Mouse (Mus musculus) liver, embryonic 11.5 days (tissue): ENCODE results near the gene Atp5g1. TPM values are rescaled to one million over a fixed set of nuclear protein-coding genes. Genes with fewer than 3 reads are reported as not detected.
A peak's percentile ranks its signal among the peaks of the same experiment; 100 is the strongest.
"Not testable (repeated sequence)": the region's sequence is repeated elsewhere in the genome, so short reads cannot be mapped to it uniquely, and the experiment has no call there.

Experiments used
- ATAC-seq: fragments of 200-750 bp; cut with Nextera tagmentation; replicated peaks from 2 replicates; pipeline ENCODE4 v1.8.0; 2017; ENCODE audit warnings: moderate number of reproducible peaks, mild to moderate bottlenecking, moderate TSS enrichment, moderate library complexity; ENCODE audit not compliant: low FRiP score
- DNase-seq: peaks from one replicate; pipeline ENCODE4 v3.0.0-alpha.2; 2017; ENCODE audit warnings: low spot score
- H3K27ac ChIP-seq: fragments of 300-500 bp; sonication (generic); 2 replicates; pipeline ENCODE4 v1.5.1; 2014; ENCODE audit warnings: mild to moderate bottlenecking, low read depth, low read length, control low read depth
- H3K27me3 ChIP-seq: fragments of 300-500 bp; sonication (generic); replicated peaks from 2 replicates; pipeline ENCODE4 v1.6.1; 2014; ENCODE audit warnings: low read length, mixed read lengths; ENCODE audit not compliant: control insufficient read depth, insufficient read depth
- H3K36me3 ChIP-seq: fragments of 300-500 bp; sonication (generic); 2 replicates; pipeline ENCODE4 v1.6.1; 2014; ENCODE audit warnings: mild to moderate bottlenecking, low read length, moderate library complexity, mixed read lengths; ENCODE audit not compliant: control insufficient read depth, insufficient read depth
- H3K4me1 ChIP-seq: fragments of 300-500 bp; sonication (generic); replicated peaks from 2 replicates; pipeline ENCODE4 v1.6.1; 2014; ENCODE audit warnings: low read length, mixed read lengths; ENCODE audit not compliant: control insufficient read depth, insufficient read depth
- H3K4me2 ChIP-seq: fragments of 300-500 bp; sonication (generic); 2 replicates; pipeline ENCODE4 v1.6.1; 2014; ENCODE audit warnings: mild to moderate bottlenecking, control low read depth, moderate library complexity
- H3K4me3 ChIP-seq: fragments of 300-500 bp; sonication (generic); 2 replicates; pipeline ENCODE4 v1.5.1; 2014; ENCODE audit warnings: low read depth, low read length, control low read depth
- H3K9ac ChIP-seq: fragments of 300-500 bp; sonication (generic); 2 replicates; pipeline ENCODE4 v1.6.1; 2014; ENCODE audit warnings: low read depth, low read length, control low read depth
- H3K9me3 ChIP-seq: fragments of 300-500 bp; sonication (generic); 2 replicates; pipeline ENCODE4 v1.6.1; 2016; ENCODE audit warnings: low read length, inconsistent platforms, mixed read lengths; ENCODE audit not compliant: control insufficient read depth
- WGBS: fragments of 180-500 bp; shearing (Covaris S2); extraction: QIAGEN DNeasy Blood & Tissue Kit; methylation state at CpG from one replicate; pipeline ENCODE4 v1.1.7; 2014; 5-methylcytosine and 5-hydroxymethylcytosine counted together
- polyA plus RNA-seq: library from polyadenylated mRNA; unstranded; fragments of >200 nt; fragmentation: Nextera tagmentation; extraction: Ambion mirVana; gene quantifications from 2 replicates; pipeline ENCODE4 v1.2.1, GENCODE M21; 2014

Gene Atp5g1
- polyA plus RNA-seq, 1 experiment from 2014 or later, result 994 TPM

DNA sequence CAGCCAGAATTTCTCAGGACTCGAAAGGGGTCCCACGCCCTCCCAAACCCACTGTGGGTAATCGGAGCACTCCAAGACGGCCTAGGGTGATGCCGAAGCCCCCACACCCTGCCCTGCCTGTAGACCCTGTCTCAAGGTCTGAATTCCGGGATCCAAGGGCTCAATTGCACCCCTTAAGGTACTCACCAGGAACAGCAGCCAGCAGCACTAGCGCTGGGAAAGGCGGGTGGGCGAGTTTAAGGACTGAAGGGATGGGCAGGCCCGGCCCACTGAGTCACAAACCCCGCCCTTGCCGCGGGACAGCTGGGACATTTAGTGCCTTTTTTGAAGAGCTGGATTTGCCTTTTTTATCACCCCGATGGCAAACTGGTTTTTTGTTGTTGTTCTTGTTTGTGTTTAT, 36.3 kb upstream of the Atp5g1 start, which contains the start of gene Calcoco2:
Gene Calcoco2 (minus strand): TSS at position 214 of the 400 bp plus-strand sequence.
- ATAC-seq (no peak), DNase-seq (no peak)
- no peaks in the 10 kb centered on the region for H3K4me1 ChIP-seq
- no peaks in the 10 kb centered on the region for H3K36me3 ChIP-seq
- H3K9me3 ChIP-seq, result no peaks in the 10 kb centered on the region
- no peak within 1 kb of the TSS for H3K9ac ChIP-seq
- no peak within 1 kb of the TSS for H3K27ac ChIP-seq
- 33% methylated on average over 14 of the region's 14 CpGs for WGBS
- no peak within 1 kb of the TSS for H3K4me3 ChIP-seq
- H3K4me2 ChIP-seq, result no peak within 1 kb of the TSS
- no peaks in the 10 kb centered on the region for H3K27me3 ChIP-seq

DNA sequence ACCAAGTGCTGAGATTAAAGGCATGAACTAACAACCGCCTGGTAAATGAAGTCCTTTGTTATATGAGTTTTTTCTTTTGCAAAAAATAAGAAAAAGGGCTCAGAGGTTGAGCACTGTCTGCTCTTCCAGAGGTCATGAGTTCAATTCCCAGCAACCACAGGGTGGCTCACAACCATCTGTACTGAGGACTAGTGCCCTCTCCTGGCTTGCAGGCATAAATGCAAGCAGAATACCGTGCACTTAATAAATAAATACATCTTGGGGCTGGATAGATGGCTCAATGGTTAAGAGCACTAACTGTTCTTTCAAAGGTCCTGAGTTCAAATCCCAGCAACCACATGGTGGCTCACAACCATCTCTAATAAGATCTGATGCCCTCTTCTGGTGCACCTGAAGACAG, 35.5 kb upstream of the Atp5g1 start:
- not testable (repeated sequence) for H3K4me1 ChIP-seq, ATAC-seq, H3K36me3 ChIP-seq, H3K4me2 ChIP-seq, H3K9ac ChIP-seq, DNase-seq, H3K9me3 ChIP-seq, H3K27ac ChIP-seq, H3K27me3 ChIP-seq, H3K4me3 ChIP-seq
- 60% methylated on average over 2 of the region's 2 CpGs for WGBS

DNA sequence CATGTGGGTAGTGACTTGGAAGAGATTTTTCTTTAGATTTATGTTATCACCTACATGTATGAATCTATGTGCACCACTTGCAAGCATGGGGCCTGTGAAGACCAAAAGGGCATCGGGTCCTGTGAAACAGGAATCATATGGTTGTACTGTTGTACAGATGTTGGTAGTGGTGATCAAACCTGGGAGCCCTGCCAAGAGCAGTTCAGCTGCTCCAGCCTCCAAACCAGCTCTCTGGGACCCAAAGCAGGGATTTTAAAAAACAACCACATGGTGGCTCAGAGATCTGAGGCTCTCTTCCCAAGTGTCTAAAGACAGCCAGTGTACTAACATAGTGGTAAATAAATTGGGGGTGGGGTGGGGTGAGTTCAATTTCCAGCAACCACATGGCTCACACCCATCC, 32.9 kb upstream of the Atp5g1 start:
- Histone ChIP-seq H3K27me3 (no peaks in the 10 kb centered on the region), H3K9ac (no peak overlapping the region), H3K4me2 (no peak overlapping the region), H3K4me3 (no peak overlapping the region), H3K27ac (no peak overlapping the region), H3K36me3 (no peaks in the 10 kb centered on the region), H3K9me3 (no peaks in the 10 kb centered on the region), H3K4me1 (no peaks in the 10 kb centered on the region)
- 76% methylated on average over 1 of the region's 1 CpGs for WGBS
- ATAC-seq (no peak), DNase-seq (no peak)

DNA sequence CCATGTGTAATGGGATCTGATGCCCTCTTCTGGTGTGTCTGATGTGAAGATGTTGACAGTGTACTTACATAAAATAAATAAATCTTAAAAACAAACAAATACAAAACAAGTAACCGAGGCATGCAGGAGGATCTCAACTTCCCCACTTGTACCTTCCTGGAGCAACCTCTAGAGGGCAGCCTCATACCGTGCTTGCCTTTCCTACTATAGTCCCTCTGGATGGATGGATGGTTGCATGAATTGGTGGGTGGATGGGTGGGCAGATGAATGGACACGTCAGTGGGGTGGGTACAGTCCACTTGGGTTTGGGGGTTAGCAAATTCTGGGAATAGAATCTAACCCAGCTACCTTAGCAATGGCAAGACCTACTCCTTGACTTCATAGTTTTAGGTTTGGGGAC, 17.9 kb upstream of the Atp5g1 start:
- H3K9me3 ChIP-seq, result no peaks in the 10 kb centered on the region
- no peak overlapping the region for H3K4me3 ChIP-seq
- DNase-seq (peak; percentile 41), ATAC-seq (no peak)
- no peaks in the 10 kb centered on the region for H3K27me3 ChIP-seq
- H3K4me2 ChIP-seq, result no peak overlapping the region
- H3K9ac ChIP-seq, result no peak overlapping the region
- no peaks in the 10 kb centered on the region for H3K36me3 ChIP-seq
- H3K4me1 ChIP-seq, result no peaks in the 10 kb centered on the region
- no peak overlapping the region for H3K27ac ChIP-seq
- WGBS, result 8% methylated on average over 3 of the region's 3 CpGs

DNA sequence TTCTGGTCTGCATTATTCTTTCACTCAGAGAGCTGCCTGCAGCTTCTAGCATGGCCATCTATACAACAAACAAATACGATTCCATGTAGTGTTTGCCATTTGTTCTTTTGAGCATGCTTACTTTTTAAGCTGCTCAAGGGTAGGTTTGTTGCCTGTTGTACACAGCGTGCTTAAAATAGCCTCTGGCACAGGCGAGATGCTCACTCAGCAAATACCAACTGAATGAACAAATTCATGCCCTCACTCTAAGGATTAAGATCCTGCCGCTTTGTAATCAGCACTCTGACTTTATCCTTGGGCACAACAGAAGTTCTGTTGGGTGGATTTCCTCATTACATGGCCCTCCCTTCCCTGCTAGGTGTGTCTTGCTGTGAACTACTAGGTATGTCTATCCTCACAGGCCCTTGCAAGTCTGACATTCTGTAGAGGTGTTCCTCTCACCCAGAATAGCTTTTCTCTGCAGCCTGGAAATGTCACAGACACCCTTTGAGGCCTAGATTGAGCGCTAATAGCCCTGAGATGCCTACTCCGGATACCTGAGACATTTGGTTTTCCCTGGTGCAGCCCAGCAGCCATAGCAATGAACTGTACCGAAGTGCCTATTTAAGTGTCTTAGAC, 17.3 kb upstream of the Atp5g1 start:
- ATAC-seq (no peak), DNase-seq (no peak)
- H3K27me3 ChIP-seq, result no peaks in the 10 kb centered on the region
- H3K9ac ChIP-seq, result no peak overlapping the region
- no peak overlapping the region for H3K4me2 ChIP-seq
- H3K4me1 ChIP-seq, result no peaks in the 10 kb centered on the region
- WGBS, result 46% methylated on average over 7 of the region's 7 CpGs
- H3K4me3 ChIP-seq, result no peak overlapping the region
- H3K9me3 ChIP-seq, result no peaks in the 10 kb centered on the region
- H3K27ac ChIP-seq, result no peak overlapping the region
- H3K36me3 ChIP-seq, result no peaks in the 10 kb centered on the region

DNA sequence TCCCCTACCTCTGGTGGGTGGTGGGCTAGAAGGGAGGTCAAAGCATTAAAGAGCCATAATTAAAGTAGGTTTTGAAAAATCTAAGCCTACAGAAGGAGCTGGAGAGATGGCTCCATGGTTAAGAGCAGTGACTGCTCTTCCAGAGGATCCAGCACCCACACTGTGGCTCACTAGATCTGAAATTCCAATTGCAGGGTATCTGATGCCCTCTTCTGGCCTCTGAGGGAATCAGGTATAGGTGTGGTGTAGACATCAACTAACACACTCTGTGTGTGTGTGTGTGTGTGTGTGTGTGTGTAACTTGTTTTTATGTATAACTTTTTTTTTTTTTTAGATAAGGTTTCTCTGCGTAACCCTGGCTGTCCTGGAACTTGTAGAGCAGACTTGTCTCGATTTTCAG, 15.6 kb upstream of the Atp5g1 start:
- Histone ChIP-seq H3K9me3 (no peaks in the 10 kb centered on the region), H3K27me3 (no peaks in the 10 kb centered on the region), H3K27ac (no peak overlapping the region), H3K36me3 (no peaks in the 10 kb centered on the region), H3K4me1 (no peaks in the 10 kb centered on the region), H3K9ac (no peak overlapping the region), H3K4me2 (no peak overlapping the region), H3K4me3 (no peak overlapping the region)
- 59% methylated on average over 2 of the region's 2 CpGs for WGBS
- DNase-seq, result no peak
- no peak for ATAC-seq

DNA sequence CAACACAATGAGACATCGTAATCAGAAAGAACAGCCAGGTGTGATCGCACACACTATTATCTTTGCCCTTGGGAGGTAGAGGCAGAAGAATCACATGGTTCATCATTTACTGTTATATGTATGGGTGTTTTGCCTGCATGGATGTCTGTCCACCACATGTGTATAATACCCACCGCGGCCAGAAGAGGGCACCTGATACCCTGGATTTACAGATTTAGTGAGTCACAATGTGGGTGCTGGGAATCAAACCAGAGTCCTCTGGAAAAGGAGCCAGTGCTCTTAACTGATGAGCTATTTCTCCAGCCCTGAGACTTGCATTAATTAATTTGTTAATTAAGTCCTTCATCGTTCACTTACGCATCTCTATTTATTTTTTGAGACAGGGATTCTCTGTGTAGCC, 12.5 kb upstream of the Atp5g1 start:
- Histone ChIP-seq H3K27me3 (no peaks in the 10 kb centered on the region), H3K4me2 (no peak overlapping the region), H3K9ac (no peak overlapping the region), H3K9me3 (no peaks in the 10 kb centered on the region), H3K4me3 (no peak overlapping the region), H3K36me3 (no peaks in the 10 kb centered on the region), H3K27ac (no peak overlapping the region), H3K4me1 (no peaks in the 10 kb centered on the region)
- DNase-seq (no peak), ATAC-seq (no peak)
- 82% methylated on average over 6 of the region's 6 CpGs for WGBS

DNA sequence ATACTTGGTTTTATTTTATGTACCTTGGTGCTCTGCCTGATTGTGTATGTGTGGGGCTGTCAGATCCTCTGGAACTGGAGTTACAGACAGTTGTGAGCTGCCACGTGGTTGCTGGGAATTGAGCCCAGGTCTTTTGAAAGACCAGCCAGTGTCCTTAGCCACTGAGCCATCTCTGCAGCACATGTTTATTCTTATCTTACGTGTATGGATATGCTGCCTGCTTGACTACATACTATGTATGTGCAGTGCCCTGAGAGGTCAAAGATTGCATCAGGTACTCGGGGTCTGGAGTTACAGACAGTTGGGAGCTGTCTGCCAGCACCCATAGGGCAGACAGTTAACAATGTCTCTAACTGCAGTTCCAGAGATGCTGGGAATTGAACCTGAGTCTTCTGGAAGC, 7.2 kb upstream of the Atp5g1 start:
- Histone ChIP-seq H3K9ac (no peak overlapping the region), H3K27ac (no peak overlapping the region), H3K4me3 (no peak overlapping the region), H3K4me2 (no peak overlapping the region), H3K36me3 (no peaks in the 10 kb centered on the region), H3K27me3 (no peaks in the 10 kb centered on the region), H3K9me3 (no peaks in the 10 kb centered on the region), H3K4me1 (no peaks in the 10 kb centered on the region)
- no peak for DNase-seq
- 58% methylated on average over 3 of the region's 3 CpGs for WGBS
- no peak for ATAC-seq

DNA sequence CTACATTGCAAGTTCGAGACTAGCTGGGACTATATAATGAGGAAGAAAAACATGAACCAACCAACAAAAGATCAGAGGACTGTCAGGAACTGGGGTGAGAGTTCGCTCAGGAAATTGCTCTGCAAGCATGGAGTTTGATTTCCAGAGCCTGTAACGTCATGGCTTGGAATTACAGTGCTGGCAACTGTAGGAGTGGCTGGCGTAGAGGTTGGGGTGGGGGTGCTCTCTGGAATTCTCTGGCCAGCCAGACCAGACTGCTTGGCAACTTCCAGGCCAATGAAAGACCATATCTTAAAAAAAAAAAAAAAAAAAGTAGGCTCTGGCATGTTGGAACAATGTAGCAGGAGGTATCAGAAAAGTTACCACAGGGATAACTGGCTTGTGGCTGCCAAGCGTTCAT, 5.3 kb upstream of the Atp5g1 start:
- DNase-seq, result no peak
- H3K4me3 ChIP-seq, result no peak overlapping the region

More for the DNA sequence above, 5.3 kb upstream of the Atp5g1 start:
- Histone ChIP-seq H3K27ac (no peak overlapping the region), H3K4me1 (no peaks in the 10 kb centered on the region), H3K36me3 (no peaks in the 10 kb centered on the region), H3K9me3 (no peaks in the 10 kb centered on the region), H3K4me2 (no peak overlapping the region), H3K9ac (no peak overlapping the region), H3K27me3 (no peaks in the 10 kb centered on the region)
- no peak for ATAC-seq
- 77% methylated on average over 5 of the region's 5 CpGs for WGBS
